Mouse (Mus musculus): ENCODE data around the gene Sms.

DNA sequence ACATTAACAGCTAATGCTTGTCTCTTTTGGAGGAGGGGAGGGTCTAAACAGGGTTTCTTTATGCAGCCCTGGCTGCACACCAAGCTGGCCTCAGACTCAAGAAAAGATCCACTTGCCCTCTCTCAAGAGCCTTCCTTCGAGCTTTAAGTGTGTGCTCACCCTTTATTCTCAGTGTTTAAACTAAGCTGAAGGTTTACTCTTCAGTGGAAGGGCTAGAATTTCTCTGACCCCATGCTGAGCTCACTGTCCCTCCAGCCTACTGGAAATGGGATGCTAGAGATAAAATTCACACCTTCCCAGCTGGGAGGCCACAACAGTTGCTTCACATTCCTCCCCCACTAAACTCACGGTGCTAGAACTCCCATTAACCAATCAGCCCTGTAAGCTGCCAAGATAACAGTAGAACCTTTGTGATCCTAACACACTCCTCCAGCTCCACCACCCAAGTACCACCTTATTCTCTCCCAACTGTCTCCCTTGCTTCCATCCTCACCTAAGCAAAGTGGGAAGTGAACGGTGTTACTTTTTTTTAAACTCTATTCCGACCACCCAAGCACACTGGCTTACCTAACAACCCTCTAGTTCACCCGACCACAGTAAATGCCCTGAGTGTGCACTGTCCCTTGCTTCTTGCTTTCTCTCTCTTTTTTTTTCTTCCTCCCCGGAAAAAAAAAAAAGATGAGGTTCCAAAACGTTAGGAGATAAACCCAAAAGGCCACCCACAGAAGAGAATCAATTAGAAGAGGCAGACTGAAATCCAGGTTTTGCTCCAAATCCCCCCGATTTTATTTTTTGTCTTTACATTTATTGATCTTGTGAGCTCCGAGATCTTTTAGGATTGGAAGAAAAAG lies 2.0 kb downstream of the Sms start:
- TF ChIP-seq CTCF (IDR thresholded peaks at IDR 0.05; ENCODE audit: low read depth) (no peak), EP300 (IDR thresholded peaks at IDR 0.05; ENCODE audit: low read depth) (no peak)

Data from liver, embryonic 14.5 days (tissue).